Mouse (Mus musculus) forelimb bud, embryonic 11.5 days (tissue): Measurements from ENCODE around the gene Hist1h1d.
"Not testable (repeated sequence)": the region's sequence is repeated elsewhere in the genome, so short reads cannot be mapped to it uniquely, and the experiment has no call there.

Experiments
- DNase-seq: peaks from one replicate; pipeline ENCODE4 v3.0.0-alpha.2; 2012; ENCODE audit warnings: low read depth, low spot score

Gene Hist1h1d

DNA sequence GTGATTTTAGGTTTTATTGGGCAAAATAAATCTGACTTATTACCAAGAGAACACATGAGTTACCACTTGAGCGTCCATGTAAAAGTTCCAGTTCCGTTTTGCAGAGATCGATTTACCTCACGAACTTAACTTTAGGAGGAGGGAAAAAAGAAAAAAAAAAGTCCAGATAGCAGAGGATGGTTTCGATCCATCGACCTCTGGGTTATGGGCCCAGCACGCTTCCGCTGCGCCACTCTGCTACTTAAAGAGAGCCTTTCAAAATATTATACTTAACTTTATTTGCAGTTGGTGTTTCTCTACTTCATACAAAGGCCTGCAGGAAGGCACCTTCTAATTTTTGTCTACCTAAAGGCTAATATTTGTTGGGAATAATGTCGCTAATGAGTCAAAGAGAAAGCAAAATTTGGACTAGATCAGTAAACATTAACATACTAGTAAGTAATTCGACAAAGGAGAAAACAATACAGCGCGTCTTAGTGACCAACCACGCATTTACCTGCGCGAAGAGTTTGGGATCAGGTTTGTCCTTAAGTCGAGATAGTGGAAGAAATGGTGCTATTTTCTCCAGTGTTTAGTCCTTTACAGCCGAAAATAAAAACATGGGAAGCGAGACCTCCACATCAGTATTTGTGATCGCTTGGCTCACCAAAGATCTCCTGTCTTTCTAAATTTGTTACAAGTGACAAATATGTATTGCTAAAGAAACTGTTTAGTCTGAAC lies 22.7 kb upstream of the Hist1h1d start:
- DNase-seq = peak; percentile 66

DNA sequence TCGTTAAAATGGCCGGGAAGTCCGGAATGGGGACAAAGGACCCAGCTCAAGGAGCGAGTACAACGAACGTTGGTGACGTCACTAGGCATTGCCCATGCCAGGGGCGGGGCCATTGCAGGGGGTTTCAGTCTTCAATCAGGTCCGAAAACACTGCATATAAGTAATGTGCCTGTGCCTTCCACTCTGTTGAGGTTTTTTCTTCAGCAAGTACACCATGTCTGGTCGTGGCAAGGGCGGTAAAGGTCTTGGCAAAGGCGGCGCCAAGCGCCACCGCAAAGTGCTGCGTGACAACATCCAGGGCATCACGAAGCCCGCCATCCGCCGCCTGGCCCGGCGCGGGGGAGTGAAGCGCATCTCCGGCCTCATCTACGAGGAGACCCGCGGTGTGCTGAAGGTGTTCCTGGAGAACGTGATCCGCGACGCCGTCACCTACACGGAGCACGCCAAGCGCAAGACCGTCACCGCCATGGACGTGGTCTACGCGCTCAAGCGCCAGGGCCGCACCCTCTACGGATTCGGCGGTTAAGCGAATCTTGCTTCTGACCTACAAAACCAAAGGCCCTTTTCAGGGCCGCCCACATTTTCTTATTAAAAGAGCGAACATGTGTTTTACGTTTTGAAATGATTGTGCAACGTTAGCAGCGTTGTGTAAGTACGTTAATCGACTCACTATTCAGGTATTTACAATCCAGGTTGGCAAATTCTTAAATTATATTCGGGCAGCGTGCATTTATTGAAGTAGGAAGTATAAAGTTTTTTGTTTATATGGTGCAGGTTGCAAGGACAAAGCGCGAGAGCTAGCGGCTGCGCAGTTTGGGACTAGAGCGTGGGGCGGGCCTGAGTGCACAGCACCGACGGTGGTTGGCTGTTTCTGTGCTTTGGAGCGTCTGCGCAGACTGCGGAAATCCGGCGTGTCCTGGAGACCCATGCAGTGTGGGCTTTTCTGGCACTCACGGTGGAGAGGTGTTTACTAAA lies 21.9 kb upstream of the Hist1h1d start, which contains the start of gene Hist1h4h:
Gene Hist1h4h, plus strand, starts transcription at position 150 of the 975 bp plus-strand sequence.
- DNase-seq = peak; percentile 98

DNA sequence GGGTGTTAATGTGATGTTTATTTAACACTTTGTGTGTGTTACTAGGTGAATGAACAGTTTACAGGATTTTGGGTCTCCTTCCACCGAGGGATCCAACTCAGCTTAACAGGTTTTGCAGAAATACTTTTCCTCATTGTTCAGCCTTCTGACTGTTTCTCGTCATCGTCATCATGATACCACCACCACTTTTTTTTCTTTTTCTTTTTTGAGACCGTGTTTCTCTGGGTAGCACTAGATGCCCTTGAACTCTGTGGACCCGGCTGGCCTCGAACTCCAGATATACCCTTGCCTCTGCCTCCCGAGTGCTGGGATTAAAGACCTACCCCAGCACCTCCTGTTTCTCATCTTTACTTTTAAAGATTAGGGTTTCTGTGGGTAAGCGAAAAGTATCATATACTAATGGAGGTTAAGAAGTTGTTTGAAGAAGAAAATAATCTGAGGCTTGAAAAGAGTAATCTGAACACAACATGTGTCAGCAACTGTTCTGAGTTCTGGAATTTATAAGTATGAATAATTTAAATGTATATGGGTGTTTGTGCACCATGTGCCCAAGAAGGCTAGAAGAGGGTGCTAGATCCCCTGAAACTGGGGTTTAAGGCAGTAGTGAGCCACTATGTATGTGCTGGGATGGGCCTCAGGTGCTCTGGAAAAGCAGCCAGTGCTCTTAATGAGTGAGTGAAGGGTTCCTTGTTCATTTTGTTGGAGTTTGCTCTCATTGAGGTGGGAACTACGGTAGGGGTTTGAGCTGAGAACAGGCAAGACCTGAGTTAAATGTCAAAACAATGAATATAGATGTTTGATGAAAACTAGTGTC lies 20.6 kb upstream of the Hist1h1d start:
- no peak for DNase-seq

DNA sequence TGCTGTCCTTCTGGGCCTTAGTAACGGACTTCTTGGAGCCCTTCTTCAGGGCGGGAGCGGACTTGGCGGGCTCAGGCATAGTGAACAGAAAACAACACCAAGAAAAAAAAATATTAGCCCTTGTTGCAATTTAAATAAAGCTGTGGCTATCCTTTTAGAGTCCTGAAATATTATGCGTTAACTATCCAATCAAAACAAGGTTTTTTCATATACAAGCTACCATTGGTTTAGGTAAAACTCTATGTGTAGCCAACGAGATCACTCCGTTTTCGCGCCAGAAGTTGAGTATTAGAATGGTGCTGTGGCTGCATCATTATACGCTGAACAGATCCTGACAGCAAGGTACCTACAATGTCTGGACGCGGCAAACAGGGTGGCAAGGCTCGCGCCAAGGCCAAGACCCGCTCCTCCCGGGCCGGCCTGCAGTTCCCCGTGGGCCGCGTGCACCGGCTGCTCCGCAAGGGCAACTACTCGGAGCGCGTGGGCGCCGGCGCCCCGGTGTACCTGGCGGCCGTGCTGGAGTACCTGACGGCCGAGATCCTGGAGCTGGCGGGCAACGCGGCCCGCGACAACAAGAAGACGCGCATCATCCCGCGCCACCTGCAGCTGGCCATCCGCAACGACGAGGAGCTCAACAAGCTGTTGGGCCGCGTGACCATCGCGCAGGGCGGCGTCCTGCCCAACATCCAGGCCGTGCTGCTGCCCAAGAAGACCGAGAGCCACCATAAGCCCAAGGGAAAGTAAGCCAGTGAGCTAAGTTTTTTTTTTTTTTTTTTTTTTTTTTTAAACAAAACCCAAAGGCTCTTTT lies 19.3 kb upstream of the Hist1h1d start, which contains the start of gene Hist1h2af:
Gene Hist1h2af, plus strand, starts transcription at position 347 of the 808 bp plus-strand sequence.
- DNase-seq = peak; percentile 94

DNA sequence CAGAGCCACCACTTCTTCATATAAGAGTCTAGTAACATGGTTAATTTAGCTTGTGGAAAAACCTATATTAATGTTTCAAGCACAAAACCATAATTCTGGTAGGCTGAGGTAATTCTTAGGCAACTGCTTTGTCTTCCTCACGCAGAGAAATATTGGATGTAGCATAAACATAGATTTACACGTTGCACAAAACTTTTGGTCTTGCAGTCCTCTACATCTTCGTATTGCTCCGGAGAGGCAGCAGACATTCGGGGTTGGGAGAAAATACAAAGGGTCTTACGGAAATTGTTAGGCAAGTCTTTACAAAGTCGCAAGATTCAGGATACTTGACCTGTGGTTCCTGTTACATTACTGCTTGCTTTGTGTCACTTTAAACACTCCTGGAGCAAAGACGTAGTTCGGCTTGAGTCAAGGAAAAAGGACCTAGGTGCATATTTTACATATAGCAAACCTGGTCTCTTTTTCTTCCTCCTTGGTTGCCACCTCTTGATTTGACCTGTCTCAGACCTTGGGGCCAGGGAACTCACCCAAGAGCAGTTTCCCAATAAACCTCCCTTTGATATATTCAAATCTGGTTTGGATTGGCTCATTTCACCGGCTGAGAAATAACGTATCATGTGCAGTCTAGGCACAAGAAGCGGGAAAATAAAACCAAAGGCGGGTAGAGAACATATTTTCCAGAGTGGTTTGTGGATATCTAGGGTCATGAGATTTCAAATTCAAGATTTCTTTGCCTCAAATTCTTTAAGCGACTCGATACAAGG lies 18.5 kb upstream of the Hist1h1d start:
- DNase-seq = peak; percentile 84

DNA sequence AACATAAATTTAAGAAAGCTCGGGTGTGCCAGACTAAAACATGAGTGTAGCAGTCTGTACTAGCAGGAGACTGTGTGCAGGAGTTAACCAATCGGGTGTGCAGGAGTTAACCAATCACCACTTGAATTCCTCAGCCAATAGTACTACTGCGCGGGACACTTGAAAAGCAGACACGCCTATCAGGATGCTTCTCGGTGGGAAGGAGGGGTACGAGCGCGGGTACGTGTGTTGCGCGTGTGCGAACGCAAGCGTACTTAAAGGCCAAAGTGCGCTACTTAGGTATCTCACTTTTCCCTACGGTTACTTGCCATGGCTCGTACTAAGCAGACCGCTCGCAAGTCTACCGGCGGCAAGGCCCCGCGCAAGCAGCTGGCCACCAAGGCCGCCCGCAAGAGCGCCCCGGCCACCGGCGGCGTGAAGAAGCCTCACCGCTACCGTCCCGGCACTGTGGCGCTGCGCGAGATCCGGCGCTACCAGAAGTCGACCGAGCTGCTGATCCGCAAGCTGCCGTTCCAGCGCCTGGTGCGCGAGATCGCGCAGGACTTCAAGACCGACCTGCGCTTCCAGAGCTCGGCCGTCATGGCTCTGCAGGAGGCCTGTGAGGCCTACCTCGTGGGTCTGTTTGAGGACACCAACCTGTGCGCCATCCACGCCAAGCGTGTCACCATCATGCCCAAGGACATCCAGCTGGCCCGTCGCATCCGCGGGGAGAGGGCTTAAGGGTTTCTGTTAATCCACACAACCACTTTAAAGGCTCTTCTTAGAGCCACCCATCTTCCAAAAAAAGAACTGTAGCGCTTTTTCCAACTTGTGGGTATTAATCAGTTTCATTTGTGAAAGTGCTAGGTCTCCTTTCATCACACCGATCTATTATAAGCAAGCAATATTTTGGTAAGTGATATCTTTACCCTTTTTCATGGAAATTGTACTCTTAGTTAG lies 17.7 kb upstream of the Hist1h1d start, which contains the start of gene Hist1h3g:
Gene Hist1h3g, plus strand, starts transcription at position 286 of the 939 bp plus-strand sequence.
- DNase-seq = peak; percentile 97

DNA sequence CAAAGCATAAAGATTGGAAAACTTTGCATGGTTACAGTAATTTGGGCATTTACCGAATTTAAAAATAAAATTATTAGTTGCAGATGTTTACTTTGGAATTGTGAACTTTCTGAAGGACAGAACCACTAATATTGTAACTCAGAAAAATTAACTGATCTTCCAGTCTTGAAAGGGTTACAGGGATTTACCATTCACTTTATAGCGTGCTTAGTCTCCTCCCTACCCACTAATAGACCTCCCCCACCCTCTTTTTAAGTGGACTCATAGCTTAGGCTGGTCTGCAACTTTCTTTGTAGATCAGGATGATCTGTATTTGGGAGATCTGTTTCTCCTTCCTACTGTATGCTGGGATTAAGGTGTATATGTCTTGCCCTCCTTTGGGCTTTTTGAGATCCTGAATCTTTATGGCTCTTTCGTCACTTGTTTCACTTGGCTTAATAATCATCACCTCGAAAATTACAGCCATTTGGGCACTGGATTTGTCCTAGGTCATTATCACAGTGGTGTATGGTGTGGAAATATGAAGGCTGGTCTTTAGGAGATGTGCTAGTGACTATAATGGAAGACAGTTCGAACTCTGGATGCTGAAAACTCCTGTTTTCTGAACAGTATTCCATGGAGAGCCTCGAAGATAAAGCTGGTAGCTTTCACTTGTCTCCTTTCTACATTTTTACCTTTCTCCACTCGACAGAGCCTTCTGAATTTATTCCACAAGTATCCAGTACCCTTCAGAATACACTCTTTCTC lies 16.8 kb upstream of the Hist1h1d start:
- no peak for DNase-seq

DNA sequence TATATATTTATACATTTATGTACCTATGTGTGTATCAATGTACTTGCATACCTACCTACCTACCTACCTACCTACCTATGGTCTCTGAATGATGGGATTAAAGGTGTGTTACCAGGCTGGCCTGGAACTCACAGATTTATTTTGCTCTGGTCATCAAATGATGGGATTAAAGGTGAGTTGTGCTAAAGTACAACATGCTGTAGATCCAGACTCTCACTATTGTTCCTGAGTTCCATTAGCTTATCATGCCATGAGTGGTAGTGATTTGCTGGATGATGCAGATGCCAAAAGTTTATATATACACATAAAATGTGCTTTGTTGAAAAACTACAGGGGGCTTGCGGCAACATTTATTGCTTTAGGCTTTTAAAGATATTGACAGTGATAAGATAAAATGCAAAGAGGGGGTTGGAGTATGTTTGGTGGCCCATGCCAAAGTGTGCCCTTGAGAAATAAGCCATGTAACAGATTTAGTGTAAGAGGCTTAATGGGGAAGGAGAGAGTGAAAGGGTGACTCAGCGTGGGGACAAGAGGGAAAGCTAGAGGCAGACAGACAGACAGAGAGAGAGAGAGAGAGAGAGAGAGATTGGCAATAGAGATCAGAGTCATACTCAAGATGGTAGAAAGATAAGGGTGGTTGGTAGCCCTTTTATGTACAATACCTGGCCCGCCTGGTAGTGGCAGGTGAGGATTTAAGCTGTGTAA lies 15.9 kb upstream of the Hist1h1d start:
- no peak for DNase-seq

DNA sequence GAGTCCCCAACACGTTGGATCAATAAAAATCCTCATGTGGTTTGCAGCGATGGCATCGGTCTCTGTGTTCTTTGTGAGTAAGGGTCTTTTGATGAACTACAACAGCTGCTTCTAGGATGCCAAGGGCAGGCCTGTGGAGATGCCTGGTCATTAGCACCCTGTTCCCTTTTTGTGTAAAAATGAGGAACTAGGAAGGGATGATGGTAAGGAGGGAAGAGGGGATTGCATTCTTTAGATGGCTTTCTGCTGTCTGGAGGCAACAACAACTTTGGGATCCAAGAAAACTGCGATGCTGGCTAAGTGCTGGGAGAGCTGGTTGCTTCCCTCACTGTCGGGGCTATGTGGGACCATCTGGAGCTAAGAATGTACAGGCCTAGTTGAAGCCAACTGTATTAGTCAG lies 14.8 kb upstream of the Hist1h1d start:
- DNase-seq = no peak

DNA sequence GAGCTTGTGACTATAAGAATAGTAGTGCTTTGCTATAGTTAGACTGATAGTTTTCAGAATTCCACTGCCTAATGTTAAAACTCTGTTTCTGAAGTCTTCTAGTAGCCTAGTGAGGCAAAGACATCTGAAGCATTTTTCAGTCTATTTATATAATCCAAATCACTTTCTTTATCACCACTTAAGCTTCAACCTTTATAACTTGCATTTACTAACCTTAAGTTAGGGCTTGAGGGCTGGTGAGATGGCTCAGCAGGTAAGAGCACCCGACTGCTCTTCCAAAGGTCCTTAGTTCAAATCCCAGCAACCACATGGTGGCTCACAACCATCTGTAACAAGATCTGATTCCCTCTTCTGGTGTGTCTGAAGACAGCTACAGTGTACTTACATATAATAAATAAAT lies 13.2 kb upstream of the Hist1h1d start:
- not testable (repeated sequence) for DNase-seq

DNA sequence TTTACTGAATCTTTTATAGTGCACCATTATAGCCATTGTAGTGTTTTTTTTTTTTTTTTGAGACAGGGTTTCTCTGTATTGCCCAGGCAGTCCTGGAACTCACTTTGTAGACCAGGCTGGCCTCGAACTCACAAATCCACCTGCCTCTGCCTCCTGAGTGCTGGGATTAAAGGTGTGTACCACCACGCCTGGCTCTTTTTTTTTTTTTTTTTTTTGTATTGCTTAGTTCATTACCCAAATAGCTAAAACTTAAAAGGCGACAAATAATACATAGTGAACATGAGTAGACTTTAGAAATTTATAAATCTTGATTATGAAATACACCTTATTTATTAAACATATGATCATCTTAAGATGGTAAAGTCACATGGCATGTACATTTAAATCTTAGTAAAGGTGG lies 11.6 kb upstream of the Hist1h1d start:
- DNase-seq = no peak

DNA sequence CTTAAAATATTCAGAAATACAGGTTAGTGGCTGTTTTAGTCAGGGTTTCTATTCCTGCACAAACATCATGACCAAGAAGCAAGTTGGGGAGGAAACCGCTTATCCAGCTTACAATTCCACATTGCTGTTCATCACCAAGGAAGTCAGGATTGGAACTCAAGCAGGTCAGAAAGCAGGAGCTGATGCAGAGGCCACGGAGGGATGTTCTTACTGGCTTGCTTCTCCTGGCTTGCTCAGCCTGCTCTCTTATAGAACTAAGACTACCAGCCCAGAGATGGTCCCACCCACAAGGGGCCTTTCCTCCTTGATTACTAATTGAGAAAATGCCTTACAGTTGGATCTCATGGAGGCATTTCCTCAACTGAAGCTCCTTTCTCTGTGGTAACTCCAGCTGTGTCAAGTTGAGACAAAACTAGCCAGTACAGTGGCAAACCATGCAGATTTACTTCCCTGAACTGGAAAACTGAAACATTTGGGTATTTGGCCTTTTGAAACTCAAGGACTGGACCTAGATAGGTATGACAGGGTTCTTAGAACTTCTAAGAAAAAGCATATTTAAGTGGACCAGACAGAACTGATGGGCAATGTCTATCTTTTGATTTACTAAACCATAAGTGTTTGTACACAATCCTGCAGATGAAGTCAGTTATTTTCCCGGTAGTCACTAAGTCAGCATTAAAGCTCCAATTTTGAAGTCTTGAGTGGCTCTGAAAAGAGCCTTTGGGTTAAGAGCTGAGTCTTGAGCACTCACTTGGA lies 10.7 kb upstream of the Hist1h1d start:
- DNase-seq = not testable (repeated sequence)

DNA sequence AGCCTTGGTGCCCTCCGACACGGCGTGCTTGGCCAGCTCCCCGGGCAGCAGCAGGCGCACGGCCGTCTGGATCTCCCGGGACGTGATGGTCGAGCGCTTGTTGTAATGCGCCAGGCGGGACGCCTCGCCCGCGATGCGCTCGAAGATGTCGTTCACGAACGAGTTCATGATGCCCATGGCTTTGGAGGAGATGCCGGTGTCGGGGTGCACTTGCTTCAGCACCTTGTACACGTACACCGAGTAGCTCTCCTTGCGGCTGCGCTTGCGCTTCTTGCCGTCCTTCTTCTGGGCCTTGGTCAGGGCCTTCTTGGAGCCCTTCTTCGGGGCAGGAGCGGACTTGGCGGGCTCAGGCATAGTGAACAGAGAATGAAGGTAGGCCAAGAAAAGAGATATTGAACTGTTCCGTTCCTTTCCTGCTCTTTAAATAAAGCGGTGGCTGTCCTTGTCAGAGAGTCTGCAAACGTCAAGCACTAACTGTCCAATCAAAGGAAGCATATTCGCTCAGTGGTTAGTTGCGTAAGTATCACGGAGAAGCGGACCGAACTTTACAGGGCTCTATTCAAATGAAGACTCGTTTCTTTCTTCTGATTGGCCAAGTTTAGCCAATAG lies 10.0 kb upstream of the Hist1h1d start, which contains the start of gene Hist1h2bh:
Gene Hist1h2bh, minus strand, starts transcription at position 394 of the 609 bp plus-strand sequence.
- DNase-seq = peak; percentile 95

DNA sequence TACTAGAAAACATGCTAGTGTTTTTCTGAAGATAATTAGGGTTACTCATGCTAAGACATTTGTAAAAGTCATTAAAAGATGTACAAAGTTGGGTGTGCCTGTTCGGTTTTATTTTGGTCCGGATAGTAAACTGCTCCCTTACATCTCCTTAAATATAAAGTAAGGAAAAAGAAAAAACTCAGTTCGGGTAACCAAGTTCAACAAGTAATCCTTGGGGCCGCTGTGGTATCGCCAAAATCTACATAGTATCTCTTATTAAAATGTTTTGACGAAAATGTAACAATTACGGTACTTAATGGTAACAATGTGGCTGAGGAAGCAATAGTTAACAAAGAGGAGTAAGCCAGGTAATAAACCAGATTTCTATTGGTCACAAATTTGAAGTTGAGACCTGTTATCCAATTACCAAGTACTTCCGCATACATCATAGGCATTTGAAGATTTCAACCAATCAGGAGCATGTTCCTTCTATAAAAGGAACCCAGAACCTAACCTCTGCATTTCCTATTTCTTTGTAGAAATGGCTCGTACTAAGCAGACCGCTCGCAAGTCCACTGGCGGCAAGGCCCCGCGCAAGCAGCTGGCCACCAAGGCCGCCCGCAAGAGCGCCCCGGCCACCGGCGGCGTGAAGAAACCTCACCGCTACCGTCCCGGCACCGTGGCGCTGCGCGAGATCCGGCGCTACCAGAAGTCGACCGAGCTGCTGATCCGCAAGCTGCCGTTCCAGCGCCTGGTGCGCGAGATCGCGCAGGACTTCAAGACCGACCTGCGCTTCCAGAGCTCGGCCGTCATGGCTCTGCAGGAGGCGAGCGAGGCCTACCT lies 8.9 kb upstream of the Hist1h1d start, which contains the start of gene Hist1h3f:
Gene Hist1h3f, plus strand, starts transcription at position 88 of the 822 bp plus-strand sequence.
- peak; percentile 97 for DNase-seq

DNA sequence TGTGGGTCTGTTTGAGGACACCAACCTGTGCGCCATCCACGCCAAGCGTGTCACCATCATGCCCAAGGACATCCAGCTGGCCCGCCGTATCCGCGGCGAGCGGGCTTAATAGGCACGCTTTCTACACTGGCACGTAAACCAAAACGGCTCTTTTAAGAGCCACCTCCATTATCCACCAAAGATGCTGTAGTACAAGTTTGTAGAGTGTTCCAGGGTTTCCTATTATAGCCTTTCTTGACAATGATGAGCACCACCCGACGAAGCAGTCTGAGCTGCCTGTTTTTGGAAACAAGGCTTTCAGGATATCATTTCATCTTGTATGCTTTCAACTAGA lies 8.3 kb upstream of the Hist1h1d start:
- DNase-seq = not testable (repeated sequence)
